Mouse (Mus musculus): ENCODE data around the gene Rab5c.

Gene Rab5c

GRCm38 (mm10) chr11:100721776-100722492 is 16.1 kb downstream of the Rab5c start:
- no peak for DNase-seq (ENCODE audit: low spot score in 2 of 2)

GRCm38 (mm10) chr11:100721254-100721653 is 16.8 kb downstream of the Rab5c start:
- no peak for DNase-seq (ENCODE audit: low spot score in 2 of 2)

- no peak for DNase-seq (ENCODE audit: low spot score in 2 of 2)
Measured at GRCm38 (mm10) chr11:100720345-100720744, 17.7 kb downstream of the Rab5c start.

GRCm38 (mm10) chr11:100719893-100720292 is 18.1 kb downstream of the Rab5c start:
- DNase-seq (ENCODE audit: low spot score in 2 of 2) = no peak

DNA sequence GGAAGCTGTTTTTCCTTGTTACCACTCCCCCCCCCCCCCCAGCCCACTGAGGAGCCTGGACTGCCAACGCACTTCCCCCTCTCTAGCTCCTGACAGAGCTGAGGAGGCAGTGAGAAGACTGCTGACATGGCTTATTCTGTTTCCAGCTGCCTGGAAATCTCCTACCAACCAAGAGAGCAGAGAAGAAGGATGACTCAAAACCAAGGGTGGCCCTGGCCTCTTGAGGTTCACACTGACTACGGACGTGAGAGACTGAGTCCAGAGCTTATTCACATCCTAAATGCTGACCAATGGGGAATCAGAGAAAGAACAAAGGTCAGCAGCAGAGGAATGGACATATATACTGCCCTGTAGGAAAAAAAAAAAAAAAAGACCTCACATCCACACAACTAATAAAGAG is 18.7 kb downstream of the Rab5c start:
- no peak for DNase-seq (ENCODE audit: low spot score in 2 of 2)

- DNase-seq (ENCODE audit: low spot score in 2 of 2) = no peak
Measured at GRCm38 (mm10) chr11:100718866-100719265, 19.1 kb downstream of the Rab5c start.

DNA sequence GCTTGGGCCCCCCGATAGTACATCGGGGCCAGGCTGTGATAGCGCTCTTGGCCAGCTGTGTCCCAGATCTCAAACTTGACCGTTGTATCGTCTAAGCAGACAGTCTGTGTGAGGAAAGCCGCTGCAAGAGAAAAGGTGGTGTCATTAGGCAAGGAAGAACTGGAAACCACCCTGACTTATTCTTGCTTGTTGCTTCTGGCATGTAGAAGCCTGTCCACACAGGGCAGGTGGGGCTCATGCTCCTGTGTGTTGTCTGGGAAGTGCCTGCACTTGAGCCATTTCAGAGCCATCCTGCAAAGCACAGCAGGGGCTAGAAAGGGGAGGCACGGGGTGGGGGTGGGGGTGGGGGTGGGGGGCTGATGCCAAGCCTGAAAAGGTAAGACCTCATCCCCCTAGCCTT is 19.6 kb downstream of the Rab5c start:
- no peak for DNase-seq (ENCODE audit: low spot score in 2 of 2)

DNA sequence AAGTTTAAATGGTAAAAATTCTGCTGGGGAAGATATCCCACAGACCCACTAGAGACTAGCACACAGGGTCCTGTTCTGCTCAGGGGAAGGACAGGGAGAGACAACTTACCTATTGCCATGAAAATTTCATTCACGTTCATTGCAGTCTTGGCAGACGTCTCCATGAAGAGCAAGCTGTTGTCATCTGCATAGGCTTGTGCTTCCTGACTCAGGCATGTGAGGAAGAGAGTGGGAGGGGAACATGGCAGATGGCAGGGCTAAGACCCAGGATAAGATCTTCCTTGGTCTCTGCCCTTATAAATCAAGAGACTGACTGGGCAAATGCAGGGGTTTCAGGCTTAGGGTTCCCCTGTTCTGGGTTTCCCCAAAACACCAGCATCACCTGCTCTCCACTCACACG is 21.4 kb downstream of the Rab5c start:
- no peak for DNase-seq (ENCODE audit: low spot score in 2 of 2)

GRCm38 (mm10) chr11:100714948-100715347 is 23.1 kb downstream of the Rab5c start:
- DNase-seq (ENCODE audit: low spot score in 2 of 2) = no peak

DNA sequence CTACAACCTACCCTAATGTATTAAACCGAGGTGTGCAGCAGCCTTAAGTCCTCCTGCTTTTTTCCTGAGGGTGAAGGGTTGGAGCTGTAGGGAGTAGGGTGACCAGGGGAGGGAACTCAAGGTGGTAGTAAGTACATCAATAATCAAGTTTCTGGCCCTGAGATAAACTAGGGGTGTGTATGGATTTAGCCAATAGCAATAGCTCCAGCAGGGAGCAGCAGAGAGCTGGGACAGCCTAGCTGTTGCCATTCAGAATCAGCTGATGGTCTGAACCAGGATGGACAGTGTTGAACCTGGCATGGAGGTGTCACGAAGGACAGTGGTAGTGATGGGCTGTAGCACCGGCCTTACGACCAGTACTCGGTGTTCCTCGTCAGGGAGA is 23.5 kb downstream of the Rab5c start:
- DNase-seq (ENCODE audit: low spot score in 2 of 2) = peak; percentile 67 to 72

- peak; percentile 81 to 83 for DNase-seq (ENCODE audit: low spot score in 2 of 2)
Measured at GRCm38 (mm10) chr11:100713735-100714533, 24.1 kb downstream of the Rab5c start, which contains the start of gene Hspb9. Gene Hspb9 (plus strand): TSS chr11:100713850.

DNA sequence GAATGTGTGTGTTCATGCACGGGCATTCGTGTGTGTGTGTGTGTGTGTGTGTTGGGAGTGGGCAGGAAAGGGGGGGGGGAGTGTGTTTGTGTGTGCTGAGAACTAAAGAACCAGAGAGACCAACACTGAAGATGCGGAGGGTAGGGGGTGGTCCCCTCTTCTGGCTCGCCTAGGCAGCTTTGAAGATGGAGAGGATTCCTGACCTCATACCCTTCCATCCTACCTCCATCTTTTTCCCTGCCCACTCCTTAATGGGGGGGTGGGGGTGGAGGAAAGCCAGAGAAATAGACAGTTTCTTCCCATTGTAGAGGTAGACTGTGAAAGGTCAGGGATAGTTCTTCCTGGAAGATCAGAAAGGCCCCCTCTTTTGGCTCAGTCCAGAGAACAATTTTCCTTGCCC is 24.8 kb downstream of the Rab5c start:
- DNase-seq (ENCODE audit: low spot score in 2 of 2) = no peak

- DNase-seq (ENCODE audit: low spot score in 2 of 2) = peak; percentile 77 to 80
Measured at GRCm38 (mm10) chr11:100711783-100712615, 26.0 kb downstream of the Rab5c start, which contains the start of gene Kat2a. Gene Kat2a (minus strand): TSS chr11:100712465.

GRCm38 (mm10) chr11:100710977-100711376 is 27.0 kb downstream of the Rab5c start:
- no peak for DNase-seq (ENCODE audit: low spot score in 2 of 2)

DNA sequence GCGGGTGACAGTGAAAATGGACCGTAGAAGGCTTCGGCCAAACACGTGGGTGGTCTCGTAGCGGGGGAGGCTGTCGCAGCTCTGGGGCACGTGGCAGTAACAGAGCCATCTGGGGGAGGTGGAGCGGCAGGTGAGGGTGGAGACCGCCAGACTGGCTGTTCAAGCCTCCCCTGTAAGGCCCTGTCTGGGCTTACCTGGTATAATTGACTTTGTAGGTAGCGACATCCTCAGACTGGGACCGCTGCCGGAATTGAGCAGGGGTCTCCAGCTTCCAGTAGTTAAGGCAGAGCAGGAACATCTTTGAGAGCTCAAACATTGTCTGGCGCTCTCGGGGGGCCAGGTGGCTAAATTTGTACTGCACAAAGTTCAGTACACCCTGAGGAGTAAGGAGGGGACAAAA is 27.5 kb downstream of the Rab5c start:
- DNase-seq (ENCODE audit: low spot score in 2 of 2) = no peak

GRCm38 (mm10) chr11:100709201-100709810 is 28.7 kb downstream of the Rab5c start:
- DNase-seq (ENCODE audit: low spot score in 2 of 2) = no peak

DNA sequence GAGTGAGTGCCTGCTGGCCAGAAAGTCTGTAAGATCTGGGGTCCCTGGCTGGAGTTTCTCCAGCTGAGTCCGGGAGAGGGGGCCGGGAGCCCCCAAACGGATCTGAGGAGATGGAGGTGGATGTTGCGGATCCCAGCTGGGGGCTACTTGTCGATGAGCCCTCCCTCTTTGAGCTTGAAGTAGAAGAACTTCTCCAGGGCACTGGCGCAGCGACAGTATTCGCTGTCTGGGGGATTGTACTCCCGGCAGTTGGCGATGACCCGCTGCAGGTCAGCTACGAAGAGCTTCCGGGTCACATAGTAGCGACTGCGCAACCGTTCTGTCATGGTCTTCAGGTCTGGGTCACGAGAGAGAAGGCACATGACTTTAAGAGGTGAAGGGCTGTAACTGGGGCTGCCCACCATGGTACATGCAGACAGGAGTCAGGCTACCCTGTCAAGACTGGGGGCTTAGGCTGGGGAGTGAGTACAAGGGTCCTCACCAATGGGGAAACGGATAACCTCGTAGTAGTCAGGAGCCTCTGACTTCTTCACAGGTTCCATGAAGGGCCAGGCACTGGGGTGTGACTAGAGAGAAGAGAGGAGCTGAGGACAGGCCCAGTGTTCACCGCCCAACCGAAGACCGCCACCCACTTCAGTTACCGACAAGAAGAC is 32.8 kb downstream of the Rab5c start:
- no peak for DNase-seq (ENCODE audit: low spot score in 2 of 2)

- peak; percentile 48 to 52 for DNase-seq (ENCODE audit: low spot score in 2 of 2)
Measured at GRCm38 (mm10) chr11:100703851-100704531, 34.0 kb downstream of the Rab5c start, which contains the start of gene Dhx58. Gene Dhx58 (minus strand): TSS chr11:100704271.

DNA sequence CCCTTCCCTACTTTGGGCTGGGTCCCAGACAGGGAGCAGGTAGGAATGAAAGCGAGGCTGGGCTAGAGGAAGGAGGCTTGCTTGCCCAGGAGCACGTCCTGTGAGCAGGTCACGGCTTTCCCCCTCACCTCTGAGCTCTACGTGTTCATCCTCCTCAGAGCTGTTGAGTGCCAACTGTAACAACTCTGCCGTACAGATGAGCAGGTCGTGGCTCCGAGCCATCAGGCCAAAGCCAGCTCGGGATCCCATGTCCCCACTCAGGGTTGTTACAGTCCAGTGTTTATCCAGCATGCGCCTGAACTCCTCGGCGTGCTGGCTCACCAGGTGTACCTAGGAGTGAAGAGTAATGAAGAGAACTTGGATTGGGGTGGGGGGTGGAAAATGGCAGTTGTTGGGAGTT is 34.6 kb downstream of the Rab5c start:
- DNase-seq (ENCODE audit: low spot score in 2 of 2) = no peak

DNA sequence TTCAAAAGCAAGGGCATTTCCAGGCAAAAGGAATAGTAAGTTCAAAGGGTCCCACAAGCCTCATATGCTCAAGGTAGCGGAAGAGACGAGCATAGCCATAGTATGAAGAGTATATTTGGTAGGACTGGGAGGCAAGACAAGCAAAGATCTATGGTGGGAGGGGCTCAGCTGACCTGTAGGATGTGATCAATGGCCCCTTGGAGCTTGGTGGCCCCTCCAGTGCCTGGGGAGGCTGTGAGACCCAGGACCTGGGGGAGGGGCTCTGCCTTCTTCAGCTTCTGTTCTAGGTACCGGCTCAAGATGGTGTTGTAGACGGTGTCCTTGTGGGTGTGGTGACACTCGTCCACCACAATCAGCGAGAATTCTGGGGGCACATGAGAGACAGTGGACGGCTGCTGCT is 35.1 kb downstream of the Rab5c start:
- DNase-seq (ENCODE audit: low spot score in 2 of 2) = no peak

Data from spleen, postnatal 36 days (tissue).